Mouse (Mus musculus): ENCODE measurements around the gene Nfix. TPM values are rescaled to one million over a fixed set of nuclear protein-coding genes. Genes with fewer than 3 reads are reported as not detected.

The Nfix gene
- polyA plus RNA-seq, 1 experiment from 2014 or later = 16.3 TPM

DNA sequence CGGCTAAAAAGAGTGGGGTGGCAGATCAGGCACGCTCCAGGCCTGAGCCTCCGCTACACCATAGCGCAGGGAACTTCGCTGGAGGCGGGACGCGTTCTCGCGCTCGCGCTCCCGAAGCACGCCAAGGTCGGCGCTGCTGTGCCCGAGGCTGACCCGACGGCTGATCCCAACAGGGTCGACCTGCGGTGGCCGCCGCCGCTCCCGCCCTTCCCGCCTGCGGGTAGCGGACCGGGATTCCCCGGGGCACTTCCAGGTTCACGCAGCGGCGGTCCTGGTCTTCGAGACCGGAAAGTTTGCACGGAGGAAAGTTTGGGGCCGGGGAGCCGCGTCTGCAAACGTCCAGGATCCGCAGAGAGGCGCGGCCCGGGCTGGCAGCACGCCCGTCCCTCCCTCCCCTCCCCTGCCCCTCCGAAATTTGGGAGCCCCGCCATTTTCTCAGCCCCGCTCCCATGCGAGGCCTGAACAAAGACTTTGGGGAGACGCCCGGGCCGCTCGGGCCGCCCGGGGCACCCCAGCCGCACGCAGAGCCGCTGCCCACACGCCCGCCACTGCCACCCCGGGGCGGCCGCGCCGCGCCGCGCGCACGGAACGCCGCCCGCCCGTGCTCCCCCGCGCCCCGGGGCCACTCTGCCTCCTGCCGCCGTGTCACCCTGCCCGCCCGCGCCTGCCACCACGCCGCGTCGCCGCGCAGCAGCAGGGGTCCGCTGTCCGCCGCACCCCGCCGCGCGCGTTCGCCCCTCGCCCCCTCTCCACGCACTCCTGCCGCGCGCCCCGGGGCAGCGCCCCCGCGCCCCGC, 810 bp downstream of the Nfix start:
- WGBS = 1% methylated on average over 90 of the region's 108 CpGs
- Histone ChIP-seq H3K4me3 (ENCODE audit: control insufficient read depth in 1 of 2, insufficient read depth in 1 of 2, low read depth in 1 of 2, low read length in 2 of 2) (peak overlapping the region; percentile 65 to 80), H3K27ac (replicated peaks in 1 of 2; ENCODE audit: control insufficient read depth in 1 of 2, insufficient read depth in 1 of 2, low read depth in 2 of 2, low read length in 2 of 2) (peak overlapping the region in 1 of 2 experiments; percentile 85; a peak in 3 of 4 replicates), H3K9me3 (ENCODE audit: control insufficient read depth, low read length) (no peaks in the 10 kb centered on the region), H3K36me3 (ENCODE audit: control insufficient read depth, insufficient read depth, low read length) (peaks cover 12% of the 10 kb centered on the region), H3K4me1 (ENCODE audit: control insufficient read depth in 2 of 2, insufficient read depth in 2 of 2, low read length in 2 of 2) (peaks cover 8 to 14% of the 10 kb centered on the region in 2 experiments; a peak in 3 of 4 replicates), H3K4me2 (ENCODE audit: low read length) (peak overlapping the region; percentile 88), H3K27me3 (ENCODE audit: control insufficient read depth, insufficient read depth, low read length) (peaks cover 47% of the 10 kb centered on the region), H3K9ac (ENCODE audit: low read length) (peak overlapping the region; percentile 95)
- ATAC-seq (ENCODE audit: insufficient number of reproducible peaks, insufficient read depth, low FRiP score, low read depth) = 0 out of 2 replicates have a peak, but pooled peaks have one; percentile 8

DNA sequence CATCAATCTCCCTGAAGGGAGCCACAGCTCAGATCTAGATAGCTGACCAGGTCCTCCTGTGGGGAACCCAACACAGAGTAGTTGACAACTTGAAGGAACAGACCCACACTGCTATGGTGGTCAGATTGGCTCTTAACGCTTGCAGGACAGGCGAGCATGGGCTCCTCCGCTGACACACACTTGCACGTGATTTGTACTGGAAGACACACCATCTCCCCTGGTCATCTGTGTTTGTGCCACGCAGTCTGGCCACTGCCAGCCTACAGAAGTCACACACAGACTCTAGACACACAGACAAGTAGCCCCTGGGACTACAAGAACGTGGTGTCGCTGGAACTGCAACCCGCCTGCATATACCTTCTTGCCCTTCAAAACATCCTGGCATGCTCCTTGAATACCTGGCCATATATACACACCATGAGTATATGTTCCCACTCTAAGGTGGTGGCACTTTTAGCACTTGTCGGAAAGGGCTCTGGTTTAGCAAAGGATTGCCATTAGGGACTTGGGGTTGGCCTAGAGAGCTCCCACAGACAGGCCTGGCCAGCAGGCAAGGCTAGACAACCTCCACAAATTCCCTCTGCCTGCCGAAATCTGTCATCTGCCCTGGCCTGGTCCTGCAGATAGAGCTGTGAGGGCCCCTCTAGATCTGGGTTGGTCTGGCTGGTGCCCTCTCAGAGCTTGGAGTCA, 1.6 kb downstream of the Nfix start:
- H3K27me3 ChIP-seq (ENCODE audit: control insufficient read depth, insufficient read depth, low read length) = peaks cover 50% of the 10 kb centered on the region
- H3K9ac ChIP-seq (ENCODE audit: low read length) = peak overlapping the region; percentile 95
- 0 out of 2 replicates have a peak, but pooled peaks have one; percentile 1 for ATAC-seq (ENCODE audit: insufficient number of reproducible peaks, insufficient read depth, low FRiP score, low read depth)
- peaks cover 11 to 22% of the 10 kb centered on the region in 2 experiments for H3K4me1 ChIP-seq (ENCODE audit: control insufficient read depth in 2 of 2, insufficient read depth in 2 of 2, low read length in 2 of 2)
- peak overlapping the region in 1 of 2 experiments; percentile 85; a peak in 3 of 4 replicates for H3K27ac ChIP-seq (replicated peaks in 1 of 2; ENCODE audit: control insufficient read depth in 1 of 2, insufficient read depth in 1 of 2, low read depth in 2 of 2, low read length in 2 of 2)
- H3K4me3 ChIP-seq (ENCODE audit: control insufficient read depth in 1 of 2, insufficient read depth in 1 of 2, low read depth in 1 of 2, low read length in 2 of 2) = peak overlapping the region; percentile 65 to 80
- H3K4me2 ChIP-seq (ENCODE audit: low read length) = peak overlapping the region; percentile 88
- H3K9me3 ChIP-seq (ENCODE audit: control insufficient read depth, low read length) = no peaks in the 10 kb centered on the region
- WGBS = 64% methylated on average over 10 of the region's 10 CpGs
- H3K36me3 ChIP-seq (ENCODE audit: control insufficient read depth, insufficient read depth, low read length) = peaks cover 12% of the 10 kb centered on the region

DNA sequence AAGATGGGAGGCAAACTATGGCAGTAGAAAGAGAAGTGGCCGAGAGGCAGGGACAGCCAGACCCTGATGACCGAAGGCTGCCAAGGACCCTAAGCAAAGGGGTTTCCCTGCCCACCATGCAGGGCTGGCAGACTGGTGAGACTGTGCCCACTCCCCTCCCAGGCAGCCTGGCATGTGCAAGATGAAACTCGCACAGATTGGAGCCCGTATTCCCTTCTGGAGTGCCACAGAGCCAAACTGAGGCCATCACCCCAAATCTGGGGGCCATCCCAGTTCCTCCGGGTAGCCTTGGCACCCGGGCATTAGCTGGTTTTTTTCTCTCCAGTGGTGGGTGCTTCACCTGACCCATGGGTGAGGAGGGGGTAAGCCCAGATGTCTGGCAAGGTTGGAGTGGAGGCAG, 2.2 kb downstream of the Nfix start:
- Histone ChIP-seq H3K27ac (replicated peaks in 1 of 2; ENCODE audit: control insufficient read depth in 1 of 2, insufficient read depth in 1 of 2, low read depth in 2 of 2, low read length in 2 of 2) (no peak overlapping the region), H3K36me3 (ENCODE audit: control insufficient read depth, insufficient read depth, low read length) (peaks cover 12% of the 10 kb centered on the region), H3K9ac (ENCODE audit: low read length) (peak overlapping the region; percentile 95), H3K27me3 (ENCODE audit: control insufficient read depth, insufficient read depth, low read length) (peaks cover 50% of the 10 kb centered on the region), H3K9me3 (ENCODE audit: control insufficient read depth, low read length) (no peaks in the 10 kb centered on the region), H3K4me2 (ENCODE audit: low read length) (peak overlapping the region; percentile 88), H3K4me1 (ENCODE audit: control insufficient read depth in 2 of 2, insufficient read depth in 2 of 2, low read length in 2 of 2) (peaks cover 11 to 26% of the 10 kb centered on the region in 2 experiments), H3K4me3 (ENCODE audit: control insufficient read depth in 1 of 2, insufficient read depth in 1 of 2, low read depth in 1 of 2, low read length in 2 of 2) (peak overlapping the region in 1 of 2 experiments; percentile 65; a peak in 1 of 4 replicates)
- 75% methylated on average over 6 of the region's 6 CpGs for WGBS
- ATAC-seq (ENCODE audit: insufficient number of reproducible peaks, insufficient read depth, low FRiP score, low read depth) = no peak

DNA sequence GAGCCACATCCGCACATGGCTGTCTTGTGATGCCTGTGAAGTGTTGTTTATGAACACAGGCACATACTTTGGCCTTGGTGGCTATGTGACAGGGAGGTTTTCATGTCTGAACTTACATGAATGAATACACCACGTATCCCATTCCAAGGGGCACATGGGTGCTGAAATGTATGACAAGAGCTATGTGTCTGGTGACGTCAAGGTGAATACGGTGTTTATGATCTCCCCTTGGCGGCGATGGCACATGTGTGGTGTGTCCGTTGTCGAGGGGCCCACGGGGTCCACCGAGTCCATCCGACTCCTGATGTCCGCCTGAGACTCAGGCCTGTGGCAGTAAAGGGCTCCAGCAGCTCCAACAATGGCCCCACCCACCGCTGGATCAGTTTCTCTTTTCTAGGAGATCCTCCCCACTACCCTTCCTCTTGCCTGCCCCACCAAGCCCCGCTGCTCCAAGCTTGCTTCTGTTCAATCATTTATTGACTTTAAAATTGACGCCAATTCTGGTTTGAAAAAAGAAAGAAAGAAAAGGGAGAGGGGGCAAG, 2.8 kb downstream of the Nfix start:
- no peak overlapping the region for H3K4me2 ChIP-seq (ENCODE audit: low read length)
- H3K27ac ChIP-seq (replicated peaks in 1 of 2; ENCODE audit: control insufficient read depth in 1 of 2, insufficient read depth in 1 of 2, low read depth in 2 of 2, low read length in 2 of 2) = no peak overlapping the region
- ATAC-seq (ENCODE audit: insufficient number of reproducible peaks, insufficient read depth, low FRiP score, low read depth) = no peak
- H3K4me1 ChIP-seq (ENCODE audit: control insufficient read depth in 2 of 2, insufficient read depth in 2 of 2, low read length in 2 of 2) = peaks cover 14 to 33% of the 10 kb centered on the region in 2 experiments
- peaks cover 12% of the 10 kb centered on the region for H3K36me3 ChIP-seq (ENCODE audit: control insufficient read depth, insufficient read depth, low read length)
- no peaks in the 10 kb centered on the region for H3K9me3 ChIP-seq (ENCODE audit: control insufficient read depth, low read length)
- 82% methylated on average over 15 of the region's 15 CpGs for WGBS
- no peak overlapping the region for H3K9ac ChIP-seq (ENCODE audit: low read length)
- H3K27me3 ChIP-seq (ENCODE audit: control insufficient read depth, insufficient read depth, low read length) = peaks cover 46% of the 10 kb centered on the region
- no peak overlapping the region for H3K4me3 ChIP-seq (ENCODE audit: control insufficient read depth in 1 of 2, insufficient read depth in 1 of 2, low read depth in 1 of 2, low read length in 2 of 2)

DNA sequence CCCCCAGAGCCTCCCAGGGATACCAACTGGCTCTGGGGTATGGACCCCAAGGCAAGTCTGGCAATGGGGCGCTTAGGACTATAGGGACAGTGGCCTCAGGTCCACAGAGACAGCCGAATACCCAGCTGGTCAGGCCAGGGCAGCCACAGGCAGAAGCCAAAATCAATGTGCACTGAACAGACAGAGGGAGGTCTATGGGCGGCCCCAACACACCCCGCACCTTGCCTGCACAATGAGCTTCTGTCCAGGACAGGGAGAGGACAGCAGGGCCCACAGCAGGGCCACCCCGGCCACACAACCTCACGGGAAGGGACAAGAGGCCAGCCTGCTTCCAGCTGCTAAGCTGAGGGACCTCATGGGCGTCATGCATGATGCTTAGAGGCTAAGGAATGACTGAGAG, 5.7 kb downstream of the Nfix start:
- Histone ChIP-seq H3K9me3 (ENCODE audit: control insufficient read depth, low read length) (no peaks in the 10 kb centered on the region), H3K4me1 (ENCODE audit: control insufficient read depth in 2 of 2, insufficient read depth in 2 of 2, low read length in 2 of 2) (peaks cover 27 to 49% of the 10 kb centered on the region in 2 experiments), H3K4me3 (ENCODE audit: control insufficient read depth in 1 of 2, insufficient read depth in 1 of 2, low read depth in 1 of 2, low read length in 2 of 2) (no peak overlapping the region), H3K27ac (replicated peaks in 1 of 2; ENCODE audit: control insufficient read depth in 1 of 2, insufficient read depth in 1 of 2, low read depth in 2 of 2, low read length in 2 of 2) (peak overlapping the region; percentile 9 to 62; a peak in 3 of 4 replicates), H3K9ac (ENCODE audit: low read length) (peak overlapping the region; percentile 57; the same call in 1 of the 2 replicates), H3K27me3 (ENCODE audit: control insufficient read depth, insufficient read depth, low read length) (peaks cover 48% of the 10 kb centered on the region), H3K36me3 (ENCODE audit: control insufficient read depth, insufficient read depth, low read length) (peaks cover 12% of the 10 kb centered on the region), H3K4me2 (ENCODE audit: low read length) (peak overlapping the region; percentile 35; the same call in 1 of the 2 replicates)
- WGBS = 68% methylated on average over 7 of the region's 7 CpGs
- ATAC-seq (ENCODE audit: insufficient number of reproducible peaks, insufficient read depth, low FRiP score, low read depth) = no peak

DNA sequence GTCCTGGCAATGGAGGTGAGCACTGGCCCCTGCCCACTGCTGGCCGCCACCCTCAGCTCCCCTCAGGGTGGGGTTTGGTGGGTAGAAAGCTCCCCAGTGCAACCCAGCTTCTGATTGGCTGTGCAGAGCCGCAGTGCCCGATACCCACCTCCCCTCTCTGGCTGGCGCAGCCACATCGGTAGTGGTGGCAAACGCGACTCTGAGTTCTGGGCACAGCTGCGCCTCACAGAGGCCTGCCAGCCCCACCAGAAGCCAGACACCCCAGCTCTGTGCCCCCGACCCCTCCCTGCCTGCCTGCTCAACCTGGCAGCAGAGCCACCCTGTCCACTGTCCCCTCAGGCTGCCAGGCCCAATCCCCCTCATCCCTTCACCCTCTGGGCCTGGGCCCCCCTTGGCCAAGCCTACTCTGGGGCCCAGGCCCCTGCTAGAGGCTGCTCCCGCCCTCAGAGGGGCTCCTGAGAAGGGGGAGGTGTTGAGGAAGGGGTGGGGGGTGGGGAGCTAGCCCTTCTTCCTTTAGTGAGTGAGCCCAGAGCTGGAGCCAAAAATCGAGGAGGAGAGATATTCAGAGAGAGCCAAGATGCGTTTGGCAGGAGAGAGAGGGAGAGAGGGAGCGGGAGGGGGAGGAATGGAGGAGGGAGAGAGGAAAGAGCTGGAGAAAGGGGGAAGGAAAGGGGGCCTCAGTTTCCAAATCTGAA, 6.2 kb downstream of the Nfix start:
- H3K9ac ChIP-seq (ENCODE audit: low read length) = peak overlapping the region; percentile 57; the same call in 1 of the 2 replicates
- H3K4me1 ChIP-seq (ENCODE audit: control insufficient read depth in 2 of 2, insufficient read depth in 2 of 2, low read length in 2 of 2) = peaks cover 31 to 53% of the 10 kb centered on the region in 2 experiments
- peak overlapping the region; percentile 9 to 62; a peak in 2 of 4 replicates for H3K27ac ChIP-seq (replicated peaks in 1 of 2; ENCODE audit: control insufficient read depth in 1 of 2, insufficient read depth in 1 of 2, low read depth in 2 of 2, low read length in 2 of 2)
- 53% methylated on average over 13 of the region's 13 CpGs for WGBS
- H3K4me2 ChIP-seq (ENCODE audit: low read length) = peak overlapping the region; percentile 35
- H3K4me3 ChIP-seq (ENCODE audit: control insufficient read depth in 1 of 2, insufficient read depth in 1 of 2, low read depth in 1 of 2, low read length in 2 of 2) = no peak overlapping the region
- peak; percentile 24; the same call in 1 of the 2 replicates for ATAC-seq (ENCODE audit: insufficient number of reproducible peaks, insufficient read depth, low FRiP score, low read depth)
- peaks cover 53% of the 10 kb centered on the region for H3K27me3 ChIP-seq (ENCODE audit: control insufficient read depth, insufficient read depth, low read length)
- no peaks in the 10 kb centered on the region for H3K9me3 ChIP-seq (ENCODE audit: control insufficient read depth, low read length)
- peaks cover 12% of the 10 kb centered on the region for H3K36me3 ChIP-seq (ENCODE audit: control insufficient read depth, insufficient read depth, low read length)

DNA sequence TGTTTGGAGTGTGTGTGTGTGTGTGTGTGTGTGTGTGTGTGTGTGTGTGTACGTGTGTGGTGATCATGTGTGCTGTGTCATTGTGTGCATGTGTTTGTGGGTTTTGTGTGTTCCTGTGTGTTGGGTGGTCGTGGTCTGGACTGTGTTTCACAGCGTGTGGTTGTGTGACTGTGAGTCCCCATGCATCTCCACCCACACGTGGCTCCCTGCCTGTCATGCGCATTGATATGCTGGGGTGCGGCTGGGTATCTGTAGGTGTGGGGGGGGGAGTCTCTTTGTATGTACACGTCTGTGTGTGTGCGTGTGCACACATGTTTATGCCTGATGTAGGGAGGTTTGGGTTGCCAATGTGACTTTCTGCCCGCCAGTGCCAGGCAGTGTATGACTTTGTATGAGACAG, 7.0 kb downstream of the Nfix start:
- 87% methylated on average over 9 of the region's 9 CpGs for WGBS
- Histone ChIP-seq H3K4me3 (ENCODE audit: control insufficient read depth in 1 of 2, insufficient read depth in 1 of 2, low read depth in 1 of 2, low read length in 2 of 2) (no peak overlapping the region), H3K27ac (replicated peaks in 1 of 2; ENCODE audit: control insufficient read depth in 1 of 2, insufficient read depth in 1 of 2, low read depth in 2 of 2, low read length in 2 of 2) (no peak overlapping the region), H3K4me2 (ENCODE audit: low read length) (no peak overlapping the region), H3K9ac (ENCODE audit: low read length) (no peak overlapping the region), H3K27me3 (ENCODE audit: control insufficient read depth, insufficient read depth, low read length) (peaks cover 53% of the 10 kb centered on the region), H3K4me1 (ENCODE audit: control insufficient read depth in 2 of 2, insufficient read depth in 2 of 2, low read length in 2 of 2) (peaks cover 26 to 53% of the 10 kb centered on the region in 2 experiments), H3K9me3 (ENCODE audit: control insufficient read depth, low read length) (no peaks in the 10 kb centered on the region), H3K36me3 (ENCODE audit: control insufficient read depth, insufficient read depth, low read length) (peaks cover 12% of the 10 kb centered on the region)
- ATAC-seq (ENCODE audit: insufficient number of reproducible peaks, insufficient read depth, low FRiP score, low read depth) = no peak
